Mouse (Mus musculus): ENCODE results near the gene Lix1l. TPM values are rescaled to one million over a fixed set of nuclear protein-coding genes. Genes with fewer than 3 reads are reported as not detected.

The Lix1l gene
- total RNA-seq, 2 experiments from 2014 or later, result 5.5 to 6.3 TPM

- no peak for DNase-seq
These were observed 21.7 kb upstream of the Lix1l start for GRCm38 (mm10) chr3:96579239-96579750.

GRCm38 (mm10) chr3:96579885-96580454, 21.0 kb upstream of the Lix1l start:
- intact Hi-C loops (cut with DNase I), result loop anchor here (1.0 to 5.0 kb wide), 3 partner anchors 29 to 57 kb away; partner anchors contain the start of genes Gm42957 and Pex11b
- peak; percentile 87 to 88 for DNase-seq

More at GRCm38 (mm10) chr3:96579239-96579750, 21.7 kb upstream of the Lix1l start:
- intact Hi-C loops (cut with DNase I), result loop anchor here (1.0 kb wide), 1 partner anchor 28 kb away; no protein-coding TSS in a partner anchor

GRCm38 (mm10) chr3:96581141-96581540, 19.8 kb upstream of the Lix1l start:
- DNase-seq, result no peak
- intact Hi-C loops (cut with DNase I), result loop anchor here (5.0 kb wide), 1 partner anchor 56 kb away; the partner anchor contains the start of genes Gm42957 and Pex11b

GRCm38 (mm10) chr3:96581771-96582515, 19.0 kb upstream of the Lix1l start:
- intact Hi-C loops (cut with DNase I), result loop anchor here (5.0 kb wide), 1 partner anchor 55 kb away; the partner anchor contains the start of genes Gm42957 and Pex11b

GRCm38 (mm10) chr3:96583386-96583785, 17.6 kb upstream of the Lix1l start:
- no peak for DNase-seq
- intact Hi-C loops (cut with DNase I), result loop anchor here (5.0 kb wide), 1 partner anchor 54 kb away; the partner anchor contains the start of genes Gm42957 and Pex11b

More at GRCm38 (mm10) chr3:96581771-96582515, 19.0 kb upstream of the Lix1l start:
- no peak for DNase-seq

GRCm38 (mm10) chr3:96590657-96591056, 10.3 kb upstream of the Lix1l start:
- intact Hi-C loops (cut with DNase I), result no loop called here
- no peak for DNase-seq

GRCm38 (mm10) chr3:96593374-96593773, 7.6 kb upstream of the Lix1l start:
- intact Hi-C loops (cut with DNase I), result no loop called here
- DNase-seq, result no peak

GRCm38 (mm10) chr3:96593790-96594560, 7.0 kb upstream of the Lix1l start, which contains the start of gene Polr3gl:
Polr3gl (minus strand) TSS chr3:96594181.
- intact Hi-C loops (cut with DNase I), result no loop called here
- DNase-seq, result peak; percentile 90 to 92

- intact Hi-C loops (cut with DNase I), result loop anchor here (5.0 kb wide), 1 partner anchor 42 kb away; the partner anchor contains the start of genes Gm42957 and Pex11b
- no peak for DNase-seq
These were observed 6.1 kb upstream of the Lix1l start for GRCm38 (mm10) chr3:96594851-96595250.

- DNase-seq, result no peak
- intact Hi-C loops (cut with DNase I), result loop anchor here (5.0 kb wide), 1 partner anchor 42 kb away; the partner anchor contains the start of genes Gm42957 and Pex11b
These were observed 5.3 kb upstream of the Lix1l start for GRCm38 (mm10) chr3:96595661-96596060.

- intact Hi-C loops (cut with DNase I), result loop anchor here (5.0 kb wide), 1 partner anchor 41 kb away; the partner anchor contains the start of genes Gm42957 and Pex11b
- peak in 1 of 2 experiments; percentile 43 for DNase-seq
These were observed 4.7 kb upstream of the Lix1l start, which contains the start of gene Ankrd34a for GRCm38 (mm10) chr3:96596228-96596707. Ankrd34a (plus strand) TSS chr3:96596636.

- DNase-seq, result no peak
- intact Hi-C loops (cut with DNase I), result loop anchor here (5.0 kb wide), 1 partner anchor 40 kb away; the partner anchor contains the start of genes Gm42957 and Pex11b
These were observed 4.1 kb upstream of the Lix1l start for GRCm38 (mm10) chr3:96596855-96597254.

- intact Hi-C loops (cut with DNase I), result loop anchor here (5.0 kb wide), 1 partner anchor 40 kb away; the partner anchor contains the start of genes Gm42957 and Pex11b
- DNase-seq, result no peak
These were observed 3.5 kb upstream of the Lix1l start for GRCm38 (mm10) chr3:96597435-96597891.

GRCm38 (mm10) chr3:96598156-96599068, 2.5 kb upstream of the Lix1l start:
- intact Hi-C loops (cut with DNase I), result loop anchor here (5.0 kb wide), 1 partner anchor 39 kb away; the partner anchor contains the start of genes Gm42957 and Pex11b
- peak; percentile 64 to 66 for DNase-seq

GRCm38 (mm10) chr3:96599069-96599393, 1.9 kb upstream of the Lix1l start:
- intact Hi-C loops (cut with DNase I), result loop anchor here (5.0 kb wide), 1 partner anchor 38 kb away; the partner anchor contains the start of genes Gm42957 and Pex11b
- DNase-seq, result no peak

- intact Hi-C loops (cut with DNase I), result loop anchor here (5.0 kb wide), 1 partner anchor 38 kb away; the partner anchor contains the start of genes Gm42957 and Pex11b
- DNase-seq, result no peak
These were observed 1.5 kb upstream of the Lix1l start for GRCm38 (mm10) chr3:96599411-96599810.

- DNase-seq, result peak; percentile 54 to 69
- intact Hi-C loops (cut with DNase I), result no loop called here
These were observed 370 bp downstream of the Lix1l start for GRCm38 (mm10) chr3:96601251-96601787.

Data from gastrocnemius, postnatal 36 days (tissue).